Mouse (Mus musculus) midbrain, embryonic 11.5 days (tissue): Measurements from ENCODE around the gene Adgrf5. TPM values are rescaled to one million over a fixed set of nuclear protein-coding genes. Genes with fewer than 3 reads are reported as not detected.

Experiments
- ATAC-seq: fragments of 200-750 bp; cut with Nextera tagmentation; 2 replicates; pipeline ENCODE4 v1.8.0; 2017; ENCODE audit warnings: moderate TSS enrichment, moderate library complexity; ENCODE audit not compliant: low FRiP score
- DNase-seq: peaks from one replicate; pipeline ENCODE4 v3.0.0; 2015; ENCODE audit warnings: low spot score; ENCODE audit errors: missing footprints
- H3K27ac ChIP-seq: fragments of 300-500 bp; sonication (generic); 2 replicates; pipeline ENCODE4 v1.5.1; 2014; ENCODE audit warnings: low read depth, low read length
- H3K27me3 ChIP-seq: fragments of 300-500 bp; sonication (generic); 2 replicates; pipeline ENCODE4 v1.6.1; 2014; ENCODE audit warnings: mild to moderate bottlenecking, low read length, moderate library complexity, mixed read lengths; ENCODE audit not compliant: control insufficient read depth, insufficient read depth
- H3K36me3 ChIP-seq: fragments of 300-500 bp; sonication (generic); 2 replicates; pipeline ENCODE4 v1.6.1; 2014; ENCODE audit warnings: mild to moderate bottlenecking, low read length, moderate library complexity, mixed read lengths; ENCODE audit not compliant: control insufficient read depth, insufficient read depth
- H3K4me1 ChIP-seq: fragments of 300-500 bp; sonication (generic); 2 replicates; pipeline ENCODE4 v1.6.1; 2014; ENCODE audit warnings: low read length; ENCODE audit not compliant: control insufficient read depth, insufficient read depth
- H3K4me2 ChIP-seq: fragments of 300-500 bp; sonication (generic); 2 replicates; pipeline ENCODE4 v1.6.1; 2014; ENCODE audit warnings: mild to moderate bottlenecking, moderate library complexity
- H3K4me3 ChIP-seq: fragments of 300-500 bp; sonication (generic); 2 replicates; pipeline ENCODE4 v1.5.1; 2014; ENCODE audit warnings: low read depth, low read length
- H3K9ac ChIP-seq: fragments of 300-500 bp; sonication (generic); 2 replicates; pipeline ENCODE4 v1.6.1; 2014; ENCODE audit warnings: low read length
- H3K9me3 ChIP-seq: fragments of 300-500 bp; sonication (generic); 2 replicates; pipeline ENCODE4 v1.6.1; 2016; ENCODE audit warnings: low read length; ENCODE audit not compliant: control insufficient read depth
- WGBS: fragments of 180-500 bp; shearing (Covaris S2); extraction: QIAGEN DNeasy Blood & Tissue Kit; methylation state at CpG from one replicate; pipeline ENCODE4 v1.1.7; 2014; 5-methylcytosine and 5-hydroxymethylcytosine counted together
- polyA plus RNA-seq: library from polyadenylated mRNA; unstranded; fragments of >200 nt; fragmentation: Nextera tagmentation; extraction: Ambion mirVana; gene quantifications from 2 replicates; pipeline ENCODE4 v1.2.1, GENCODE M21; 2014

Gene Adgrf5
- polyA plus RNA-seq, 1 experiment from 2014 or later = 6.8 TPM

DNA sequence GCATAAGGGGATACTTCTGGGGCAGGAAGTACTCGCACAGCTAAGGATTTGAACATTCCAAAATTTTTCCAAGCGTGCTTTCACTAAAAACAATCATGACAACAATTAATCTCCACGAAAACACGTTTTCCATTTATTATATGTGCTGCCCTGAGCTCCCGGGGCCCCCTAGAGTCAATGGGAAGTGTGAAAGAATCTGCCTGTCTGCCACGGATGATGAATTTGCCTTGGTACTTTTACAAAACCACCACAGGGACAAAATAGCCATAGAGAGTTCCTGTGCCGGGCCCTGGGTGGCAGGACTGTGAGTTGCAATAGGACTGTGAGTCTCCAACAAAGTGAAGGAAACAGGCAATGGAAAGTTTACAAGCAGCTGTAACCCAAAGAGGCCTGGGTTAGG is 52.9 kb downstream of the Adgrf5 start:
- 82% methylated on average over 7 of the region's 7 CpGs for WGBS
- H3K9me3 ChIP-seq = no peaks in the 10 kb centered on the region
- H3K4me1 ChIP-seq = no peaks in the 10 kb centered on the region

DNA sequence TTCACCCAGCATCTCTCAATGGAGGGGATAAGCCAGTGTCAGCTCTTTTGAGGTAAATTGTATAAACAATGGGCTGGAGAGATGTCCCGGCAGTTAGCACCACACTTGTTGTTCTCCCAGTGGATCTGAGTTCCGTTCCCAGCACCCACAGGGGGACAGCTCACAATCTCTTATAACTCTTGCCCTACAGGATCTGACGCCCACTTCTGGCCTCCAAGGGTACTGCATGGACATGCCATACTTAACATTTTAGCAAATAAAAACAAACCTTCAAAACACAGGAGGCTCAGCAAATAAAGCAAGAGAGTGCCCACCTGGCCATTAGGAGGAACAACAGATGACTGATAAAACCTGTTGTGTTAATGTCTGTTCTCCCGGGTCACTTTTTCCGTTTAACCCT is 59.0 kb downstream of the Adgrf5 start:
- ATAC-seq (no peak), DNase-seq (no peak)
- Histone ChIP-seq H3K9ac (no peak overlapping the region), H3K36me3 (no peaks in the 10 kb centered on the region), H3K4me2 (no peak overlapping the region), H3K9me3 (no peaks in the 10 kb centered on the region), H3K4me3 (no peak overlapping the region), H3K27me3 (no peaks in the 10 kb centered on the region), H3K27ac (no peak overlapping the region), H3K4me1 (no peaks in the 10 kb centered on the region)
- 86% methylated on average over 5 of the region's 5 CpGs for WGBS

More for the DNA sequence above, 52.9 kb downstream of the Adgrf5 start:
- H3K4me3 ChIP-seq = no peak overlapping the region
- no peak overlapping the region for H3K27ac ChIP-seq
- H3K36me3 ChIP-seq = no peaks in the 10 kb centered on the region
- no peaks in the 10 kb centered on the region for H3K27me3 ChIP-seq
- ATAC-seq = no peak
- no peak overlapping the region for H3K9ac ChIP-seq
- H3K4me2 ChIP-seq = no peak overlapping the region
- no peak for DNase-seq

- Histone ChIP-seq H3K27me3 (no peaks in the 10 kb centered on the region), H3K4me2 (no peak overlapping the region), H3K27ac (no peak overlapping the region), H3K4me3 (no peak overlapping the region), H3K9ac (no peak overlapping the region), H3K9me3 (no peaks in the 10 kb centered on the region), H3K4me1 (no peaks in the 10 kb centered on the region), H3K36me3 (no peaks in the 10 kb centered on the region)
- 84% methylated on average over 3 of the region's 3 CpGs for WGBS
- ATAC-seq (no peak), DNase-seq (no peak)
These were observed 60.1 kb downstream of the Adgrf5 start for GRCm38 (mm10) chr17:43420381-43420780.

- no peak overlapping the region for H3K9ac ChIP-seq
- DNase-seq (no peak), ATAC-seq (no peak)
- H3K27ac ChIP-seq = no peak overlapping the region
- no peaks in the 10 kb centered on the region for H3K9me3 ChIP-seq
- 70% methylated on average over 5 of the region's 5 CpGs for WGBS
- no peak overlapping the region for H3K4me2 ChIP-seq
- H3K27me3 ChIP-seq = no peaks in the 10 kb centered on the region
- H3K4me1 ChIP-seq = no peaks in the 10 kb centered on the region
- no peak overlapping the region for H3K4me3 ChIP-seq
- H3K36me3 ChIP-seq = no peaks in the 10 kb centered on the region
These were observed 63.7 kb downstream of the Adgrf5 start for GRCm38 (mm10) chr17:43423953-43424352.

GRCm38 (mm10) chr17:43431692-43432091 is 71.4 kb downstream of the Adgrf5 start:
- DNase-seq = no peak
- no peaks in the 10 kb centered on the region for H3K4me1 ChIP-seq
- no peak overlapping the region for H3K4me2 ChIP-seq
- no peak overlapping the region for H3K9ac ChIP-seq
- no peak for ATAC-seq
- no peak overlapping the region for H3K27ac ChIP-seq
- 81% methylated on average over 5 of the region's 5 CpGs for WGBS
- no peaks in the 10 kb centered on the region for H3K36me3 ChIP-seq
- no peaks in the 10 kb centered on the region for H3K9me3 ChIP-seq
- no peak overlapping the region for H3K4me3 ChIP-seq
- no peaks in the 10 kb centered on the region for H3K27me3 ChIP-seq

GRCm38 (mm10) chr17:43434485-43434884 is 74.2 kb downstream of the Adgrf5 start:
- WGBS = 88% methylated on average over 8 of the region's 8 CpGs
- no peak for ATAC-seq
- H3K4me1 ChIP-seq = no peaks in the 10 kb centered on the region

DNA sequence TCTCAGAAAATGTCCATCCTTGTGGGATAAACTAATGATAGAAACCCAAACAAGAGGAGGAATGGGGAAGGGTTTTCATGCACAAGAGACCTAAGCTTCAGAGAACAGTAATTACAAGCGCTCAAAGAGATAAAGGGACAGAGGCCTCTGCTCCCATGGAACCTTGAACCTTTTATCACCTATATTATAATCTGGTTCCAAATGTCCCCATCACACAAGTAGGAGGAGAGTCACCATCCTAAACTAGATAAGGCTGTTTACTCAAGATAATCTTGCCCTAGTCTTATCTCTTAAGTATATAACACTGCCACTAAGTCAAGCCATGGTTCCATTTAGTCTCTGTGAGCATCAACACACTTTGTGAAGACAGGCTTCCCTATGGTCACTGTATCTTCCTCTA is 91.0 kb downstream of the Adgrf5 start:
- H3K27me3 ChIP-seq = no peaks in the 10 kb centered on the region
- no peak for DNase-seq
- H3K4me2 ChIP-seq = no peak overlapping the region
- H3K9me3 ChIP-seq = no peaks in the 10 kb centered on the region
- no peak overlapping the region for H3K9ac ChIP-seq
- no peak overlapping the region for H3K27ac ChIP-seq
- H3K4me3 ChIP-seq = no peak overlapping the region
- ATAC-seq = no peak
- no peaks in the 10 kb centered on the region for H3K4me1 ChIP-seq
- 96% methylated on average over 1 of the region's 1 CpGs for WGBS
- H3K36me3 ChIP-seq = no peaks in the 10 kb centered on the region

More at GRCm38 (mm10) chr17:43434485-43434884, 74.2 kb downstream of the Adgrf5 start:
- H3K9ac ChIP-seq = no peak overlapping the region
- no peak for DNase-seq
- H3K27me3 ChIP-seq = no peaks in the 10 kb centered on the region
- no peaks in the 10 kb centered on the region for H3K36me3 ChIP-seq
- no peak overlapping the region for H3K4me3 ChIP-seq
- H3K9me3 ChIP-seq = no peaks in the 10 kb centered on the region
- no peak overlapping the region for H3K27ac ChIP-seq
- H3K4me2 ChIP-seq = no peak overlapping the region

DNA sequence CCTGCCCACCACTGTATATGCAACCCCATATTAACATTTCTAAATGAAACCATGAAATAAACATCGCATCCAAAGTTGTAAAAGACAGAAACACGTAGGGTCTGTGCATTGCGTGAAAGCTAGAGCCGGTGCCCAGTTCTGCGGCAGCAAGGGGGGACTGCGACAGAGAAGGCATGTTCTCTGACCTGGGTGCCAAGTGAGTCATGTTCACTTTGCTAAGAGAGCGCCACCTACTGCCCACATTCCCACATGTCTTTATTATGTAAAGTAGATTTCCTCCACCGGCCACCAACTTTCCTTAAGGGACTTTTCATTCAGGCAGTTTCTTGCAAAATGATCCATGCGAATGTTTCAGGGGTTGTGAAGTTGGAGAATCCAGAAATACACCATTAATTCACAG is 98.3 kb downstream of the Adgrf5 start:
- ATAC-seq (peak; percentile 47; the same call in 1 of the 2 replicates), DNase-seq (peak; percentile 96)
- 14% methylated on average over 9 of the region's 9 CpGs for WGBS
- no peaks in the 10 kb centered on the region for H3K4me1 ChIP-seq
- no peak overlapping the region for H3K9ac ChIP-seq
- H3K9me3 ChIP-seq = no peaks in the 10 kb centered on the region
- no peak overlapping the region for H3K4me2 ChIP-seq
- H3K27me3 ChIP-seq = no peaks in the 10 kb centered on the region
- H3K36me3 ChIP-seq = no peaks in the 10 kb centered on the region
- no peak overlapping the region for H3K4me3 ChIP-seq
- no peak overlapping the region for H3K27ac ChIP-seq

DNA sequence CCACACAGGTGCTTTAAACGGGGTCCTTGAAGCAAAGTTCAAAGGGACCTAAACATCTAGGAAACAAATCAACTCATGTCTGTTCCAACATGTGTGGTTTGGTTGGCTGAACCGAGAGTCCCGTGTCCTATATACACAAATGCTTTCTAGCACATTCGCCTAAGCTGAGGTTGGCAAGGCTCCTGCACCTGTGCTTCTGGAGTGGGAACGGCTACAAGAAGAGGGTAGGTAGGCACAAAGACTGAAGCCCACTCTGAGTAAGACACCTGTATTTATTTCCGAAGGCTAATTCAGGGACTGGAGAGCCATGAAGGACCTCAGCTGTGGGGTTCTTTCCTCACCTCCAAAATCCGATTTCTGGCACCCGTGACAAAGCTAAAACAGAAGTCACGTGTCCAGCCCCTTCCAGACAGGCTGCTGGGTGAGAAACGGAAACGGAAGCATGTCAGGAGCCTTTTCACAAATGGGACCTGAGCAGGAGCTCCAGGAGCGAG is 99.5 kb downstream of the Adgrf5 start:
- 82% methylated on average over 12 of the region's 12 CpGs for WGBS
- Histone ChIP-seq H3K36me3 (no peaks in the 10 kb centered on the region), H3K4me2 (no peak overlapping the region), H3K27me3 (no peaks in the 10 kb centered on the region), H3K9me3 (no peaks in the 10 kb centered on the region), H3K4me1 (no peaks in the 10 kb centered on the region), H3K4me3 (no peak overlapping the region), H3K9ac (no peak overlapping the region), H3K27ac (no peak overlapping the region)
- DNase-seq (peak; percentile 84), ATAC-seq (no peak)
